Mouse (Mus musculus) adrenal gland, adult (tissue): ENCODE results near the gene Phf21b.
"Not testable (repeated sequence)": the region's sequence is repeated elsewhere in the genome, so short reads cannot be mapped to it uniquely, and the experiment has no call there.

ENCODE experiments used
- DNase-seq, 2 experiments: peaks; one replicate each; pipeline ENCODE4 v3.0.0; 2022 to 2023; ENCODE audit warnings: low spot score in 1 of 2; ENCODE audit not compliant: inconsistent age in 2 of 2

Phf21b gene

DNA sequence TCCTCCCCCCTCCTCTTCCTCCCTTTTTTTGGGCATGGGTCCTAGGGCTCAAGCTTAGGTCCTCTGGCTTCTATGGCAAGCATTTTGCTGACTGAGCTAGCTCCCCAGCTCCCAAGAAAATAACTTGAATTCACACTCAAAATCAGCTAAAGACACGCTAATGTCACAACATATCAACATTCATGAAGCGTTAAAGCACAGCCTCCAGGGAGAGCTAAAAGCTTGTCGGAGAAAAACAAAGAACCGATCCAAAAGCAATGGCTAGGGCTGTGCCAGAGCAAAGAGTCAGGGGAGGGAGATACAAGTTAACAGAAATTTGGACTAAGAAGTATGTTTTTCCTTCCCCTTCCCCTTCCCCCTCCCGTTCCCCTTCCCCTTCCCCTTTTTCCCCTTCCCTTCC is 77.3 kb downstream of the Phf21b start:
- no peak for DNase-seq

GRCm38 (mm10) chr15:84775421-84776174 is 80.3 kb downstream of the Phf21b start:
- no peak for DNase-seq

GRCm38 (mm10) chr15:84772191-84773111 is 83.4 kb downstream of the Phf21b start:
- DNase-seq: peak in 1 of 2 experiments; percentile 77

GRCm38 (mm10) chr15:84769641-84770341 is 86.1 kb downstream of the Phf21b start:
- peak in 1 of 2 experiments; percentile 29 for DNase-seq

DNA sequence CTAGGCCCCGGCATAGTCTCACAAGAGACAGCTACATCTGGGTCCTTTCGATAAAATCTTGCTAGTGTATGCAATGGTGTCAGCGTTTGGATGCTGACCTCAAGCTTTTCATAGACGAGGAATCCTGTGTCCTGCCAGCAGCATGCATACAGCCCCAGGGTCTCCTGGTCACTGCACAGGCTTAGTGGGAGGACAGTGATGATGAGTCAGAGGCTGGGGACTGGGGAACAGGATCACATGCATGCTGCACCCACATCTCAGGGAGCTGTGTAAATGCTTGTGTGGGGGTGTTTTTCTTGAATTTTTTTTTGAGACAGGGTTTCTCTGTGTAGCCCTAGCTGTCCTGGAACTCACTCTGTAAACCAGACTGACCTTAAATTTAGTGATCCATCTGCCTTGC is 87.3 kb downstream of the Phf21b start:
- not testable (repeated sequence) for DNase-seq

GRCm38 (mm10) chr15:84766621-84767020 is 89.2 kb downstream of the Phf21b start:
- DNase-seq: peak in 1 of 2 experiments; percentile 61

DNA sequence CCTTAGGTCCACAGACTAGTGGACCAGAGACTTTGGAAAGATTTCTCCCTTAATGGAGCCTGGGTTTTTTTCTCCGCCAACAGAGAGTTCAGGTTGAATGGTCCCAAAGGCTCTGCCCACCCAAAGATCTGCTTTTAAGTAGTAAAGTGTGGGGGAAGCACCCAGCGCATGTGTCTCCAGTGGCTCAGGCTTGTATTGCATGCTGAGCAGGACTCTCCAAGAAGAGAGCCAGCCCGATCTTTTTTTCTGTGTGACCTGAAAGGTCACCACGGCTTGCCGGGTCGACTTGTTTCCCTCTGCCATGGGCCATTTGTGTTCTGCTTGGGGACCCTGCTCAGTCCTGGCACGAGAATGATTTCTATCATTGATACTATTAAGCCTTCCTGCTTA is 92.4 kb downstream of the Phf21b start:
- no peak for DNase-seq

DNA sequence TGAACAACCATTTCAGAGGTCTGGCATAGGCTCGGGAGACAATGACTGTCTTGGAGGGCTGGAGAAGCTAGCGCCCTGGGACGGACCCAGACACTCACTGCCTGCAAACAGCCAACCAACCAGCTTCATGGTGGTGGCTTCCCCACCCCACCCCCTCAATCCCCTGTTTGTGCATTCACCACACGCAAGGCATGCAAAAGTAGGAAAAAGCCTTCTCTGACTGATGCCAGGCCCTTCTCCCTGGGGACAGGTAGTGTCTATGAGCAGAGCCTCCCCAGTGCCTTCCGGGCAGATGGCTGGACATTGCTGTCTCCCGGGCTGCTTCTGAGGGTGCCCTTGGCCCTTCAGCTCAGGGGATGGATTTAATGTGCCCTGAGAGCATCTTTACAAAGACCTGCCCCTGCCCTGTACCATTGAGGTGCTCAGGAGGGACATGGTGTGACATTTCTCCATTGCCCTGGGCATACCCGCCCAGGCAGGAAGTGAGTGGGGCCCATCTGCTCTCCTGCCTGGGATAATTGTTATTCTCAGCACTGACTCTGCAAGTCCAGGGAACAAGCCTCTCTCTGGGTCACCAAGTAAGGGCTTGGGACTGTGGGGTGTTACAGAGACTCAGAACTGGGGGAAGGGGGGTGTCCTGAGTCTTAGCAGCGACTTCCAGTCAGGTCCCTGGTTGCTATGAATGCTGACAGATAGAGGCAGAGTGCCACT is 93.0 kb downstream of the Phf21b start:
- DNase-seq: no peak

GRCm38 (mm10) chr15:84758493-84758892 is 97.4 kb downstream of the Phf21b start:
- DNase-seq: peak in 1 of 2 experiments; percentile 73

DNA sequence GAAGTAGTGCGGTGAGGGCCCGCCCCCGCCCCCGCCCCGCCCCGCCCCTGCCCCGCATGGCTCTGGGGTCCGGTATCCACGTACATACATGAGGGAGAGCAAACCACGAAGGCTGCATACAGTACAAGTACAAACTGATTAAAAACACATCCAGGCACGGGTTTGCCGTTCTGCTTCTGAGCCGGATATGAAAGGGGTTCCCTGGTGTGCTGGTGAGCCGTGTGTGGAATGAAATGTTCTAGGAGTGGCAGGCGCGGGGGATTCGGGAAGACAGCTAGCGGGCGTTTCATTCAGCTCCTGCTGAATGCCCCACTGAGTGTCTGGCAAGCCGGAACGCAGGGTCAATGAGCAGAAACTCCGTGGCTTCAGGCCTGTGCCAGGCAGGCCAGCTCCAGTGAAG is 99.4 kb downstream of the Phf21b start:
- no peak for DNase-seq

DNA sequence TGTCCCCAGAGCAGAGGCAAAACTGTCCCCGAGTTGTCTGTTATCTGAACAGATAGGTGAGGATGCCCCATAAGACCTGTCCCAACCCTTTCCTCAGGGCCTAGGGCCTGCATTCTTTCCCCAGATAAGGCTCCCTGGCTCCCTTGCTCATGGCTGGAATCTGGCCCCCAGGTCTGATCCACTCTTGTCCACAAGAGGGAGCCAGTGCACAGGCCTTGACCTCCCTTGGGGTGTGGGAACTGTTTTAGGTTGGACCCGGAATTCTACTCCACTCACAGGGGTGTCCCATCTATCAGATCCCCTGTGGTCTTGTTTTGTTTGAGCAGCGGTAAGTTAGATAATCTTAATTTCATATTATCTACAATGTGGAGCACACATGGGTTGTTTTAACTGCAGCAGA is 100.9 kb downstream of the Phf21b start:
- peak; percentile 56 to 90 for DNase-seq

GRCm38 (mm10) chr15:84745831-84746230 is 110.0 kb downstream of the Phf21b start:
- no peak for DNase-seq

GRCm38 (mm10) chr15:84744308-84744707 is 111.5 kb downstream of the Phf21b start:
- no peak for DNase-seq

DNA sequence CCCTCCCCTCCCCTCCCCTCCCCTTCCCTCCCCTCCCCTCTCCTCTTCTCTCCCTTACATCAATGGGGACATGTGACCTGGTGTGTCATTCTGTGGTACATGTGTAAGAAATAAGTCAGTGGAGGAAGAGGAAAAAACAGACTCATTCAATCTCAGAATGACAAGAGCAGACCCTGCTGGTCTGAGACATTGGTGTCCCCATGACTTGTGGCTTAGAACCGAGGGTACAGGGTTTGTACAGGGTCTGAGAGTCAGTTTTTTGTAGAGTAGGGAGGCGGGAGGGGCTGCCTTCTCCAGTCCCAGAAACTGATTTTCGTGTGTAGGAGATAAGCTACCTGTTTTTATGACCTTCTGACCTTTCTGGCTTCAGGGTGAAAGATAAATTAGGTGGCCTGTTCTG is 112.5 kb downstream of the Phf21b start:
- DNase-seq: no peak

- no peak for DNase-seq
Observed at GRCm38 (mm10) chr15:84741573-84741972, 114.3 kb downstream of the Phf21b start.

GRCm38 (mm10) chr15:84738246-84738645 is 117.6 kb downstream of the Phf21b start:
- DNase-seq: no peak

GRCm38 (mm10) chr15:84736994-84737346 is 118.9 kb downstream of the Phf21b start:
- DNase-seq: no peak

DNA sequence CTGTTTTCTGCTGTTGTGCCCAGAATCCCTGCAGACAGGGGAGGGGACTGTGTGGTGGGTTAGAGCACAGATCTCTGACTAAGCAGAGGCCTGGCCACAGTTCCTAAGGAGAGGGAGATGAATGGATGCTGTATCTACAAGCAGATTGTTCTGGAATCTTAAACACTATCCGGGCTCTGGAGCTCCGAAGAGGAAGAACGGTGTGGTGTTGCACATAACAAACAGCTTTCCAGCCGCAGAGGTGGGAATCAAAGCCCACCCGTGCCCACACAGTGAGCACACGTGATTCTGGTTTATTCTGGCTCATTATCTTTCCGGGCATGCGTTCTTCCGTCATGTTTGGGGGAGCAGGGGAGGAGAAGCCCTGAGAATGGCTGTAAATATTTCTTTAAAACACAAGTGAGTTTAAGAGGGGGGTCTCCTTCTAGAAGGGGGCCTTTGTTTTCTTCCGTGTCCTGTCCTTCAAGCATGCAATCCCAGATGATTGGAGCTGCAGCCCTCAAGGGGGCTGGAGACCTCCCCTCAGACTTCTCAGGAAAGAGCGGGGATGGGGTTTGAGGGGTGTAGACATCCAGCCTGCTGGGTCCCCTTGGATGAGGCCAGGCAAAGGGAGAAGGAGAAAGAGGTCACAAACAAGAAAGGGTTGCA is 119.4 kb downstream of the Phf21b start:
- no peak for DNase-seq
